Mouse (Mus musculus) 3134 (cell line): ENCODE data around the gene Ppm1h.

ENCODE experiments used
- DNase-seq: peaks from one replicate; pipeline ENCODE4 v3.0.0-alpha.2; 2011; ENCODE audit warnings: low spot score; ENCODE audit not compliant: insufficient read length; ENCODE audit errors: extremely low read depth

Gene Ppm1h

DNA sequence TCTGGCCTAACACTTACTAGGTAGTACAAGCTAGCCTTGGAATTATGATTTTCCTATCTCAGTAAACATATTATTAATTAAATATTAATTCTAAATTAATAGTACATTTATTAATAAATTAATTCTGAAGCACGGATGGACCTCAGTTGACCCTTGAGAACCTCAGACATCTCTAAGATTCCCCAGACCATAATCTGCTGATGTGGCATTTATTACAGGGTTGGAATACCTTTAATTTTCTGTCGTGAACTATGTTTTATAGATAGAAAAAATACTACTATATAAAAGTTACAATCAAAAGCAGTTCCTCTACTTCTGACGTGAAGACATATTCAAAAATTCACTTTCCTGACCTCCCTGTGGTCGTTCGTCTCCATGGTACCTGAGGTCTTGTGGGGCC, 19.8 kb downstream of the Ppm1h start:
- no peak for DNase-seq

- DNase-seq, result no peak
These were observed 26.3 kb downstream of the Ppm1h start for GRCm38 (mm10) chr10:122704901-122705300.

- DNase-seq, result no peak
These were observed 26.9 kb downstream of the Ppm1h start for GRCm38 (mm10) chr10:122705457-122705856.

DNA sequence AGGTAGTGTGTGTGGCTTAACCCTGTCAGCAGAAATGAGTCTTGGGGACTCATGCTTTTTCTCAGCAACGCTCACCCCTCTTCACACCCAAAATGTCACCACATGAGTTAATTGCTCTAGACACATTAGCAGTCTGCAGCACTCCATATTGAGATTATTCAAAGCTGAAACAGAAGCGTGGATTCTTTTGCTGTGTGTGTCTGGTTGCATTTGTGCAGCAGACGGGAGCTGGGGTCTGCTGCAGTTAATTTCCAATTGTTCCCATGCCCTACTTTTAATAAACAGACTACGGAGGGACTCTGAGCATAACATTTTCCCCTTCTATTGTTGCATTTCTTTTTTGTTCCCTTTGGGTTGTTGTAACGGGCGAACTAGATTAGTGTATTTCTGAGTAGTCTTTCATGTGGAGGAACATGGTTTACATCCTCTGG, 32.8 kb downstream of the Ppm1h start:
- DNase-seq, result no peak

DNA sequence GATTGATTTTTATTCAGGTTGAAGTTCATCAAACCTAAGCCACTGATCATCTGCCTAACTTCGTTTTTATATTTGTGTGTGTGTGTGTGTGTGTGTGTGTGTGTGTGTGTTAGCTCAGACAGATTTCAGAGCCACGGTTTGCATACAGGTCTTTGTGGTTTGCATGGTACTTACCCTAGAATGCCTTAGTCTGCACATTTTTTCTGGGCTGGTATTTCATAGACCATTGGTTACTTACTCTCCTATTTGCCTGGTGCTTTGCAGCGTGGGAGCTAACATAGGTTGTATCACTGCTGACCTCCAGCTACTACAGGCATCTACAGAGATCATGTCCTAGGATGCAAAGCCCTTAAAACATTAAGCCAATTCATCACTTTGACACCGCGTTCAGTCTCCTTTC, 33.7 kb downstream of the Ppm1h start:
- DNase-seq, result no peak

- DNase-seq, result no peak
These were observed 37.3 kb downstream of the Ppm1h start for GRCm38 (mm10) chr10:122715856-122716255.

DNA sequence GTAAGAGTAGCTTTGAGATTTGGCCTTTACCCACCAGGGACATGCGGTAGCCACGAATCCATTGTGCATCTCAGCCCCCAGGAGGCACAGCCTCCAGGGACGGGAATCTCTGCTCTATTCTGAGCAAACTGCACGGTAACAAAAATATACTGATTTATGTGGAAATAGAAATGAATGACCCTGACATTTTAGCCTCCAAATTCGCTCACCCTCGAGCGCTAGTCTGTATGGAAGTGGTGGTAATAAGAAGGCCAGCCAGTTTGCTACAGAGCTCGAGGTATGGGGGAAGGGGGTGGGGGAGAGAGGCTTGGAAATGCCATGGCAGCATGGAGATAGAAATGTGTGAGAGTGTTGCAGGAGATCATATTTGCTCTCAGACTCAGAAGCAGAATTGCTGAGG, 37.7 kb downstream of the Ppm1h start:
- DNase-seq, result no peak

GRCm38 (mm10) chr10:122716739-122717474, 38.3 kb downstream of the Ppm1h start:
- no peak for DNase-seq

DNA sequence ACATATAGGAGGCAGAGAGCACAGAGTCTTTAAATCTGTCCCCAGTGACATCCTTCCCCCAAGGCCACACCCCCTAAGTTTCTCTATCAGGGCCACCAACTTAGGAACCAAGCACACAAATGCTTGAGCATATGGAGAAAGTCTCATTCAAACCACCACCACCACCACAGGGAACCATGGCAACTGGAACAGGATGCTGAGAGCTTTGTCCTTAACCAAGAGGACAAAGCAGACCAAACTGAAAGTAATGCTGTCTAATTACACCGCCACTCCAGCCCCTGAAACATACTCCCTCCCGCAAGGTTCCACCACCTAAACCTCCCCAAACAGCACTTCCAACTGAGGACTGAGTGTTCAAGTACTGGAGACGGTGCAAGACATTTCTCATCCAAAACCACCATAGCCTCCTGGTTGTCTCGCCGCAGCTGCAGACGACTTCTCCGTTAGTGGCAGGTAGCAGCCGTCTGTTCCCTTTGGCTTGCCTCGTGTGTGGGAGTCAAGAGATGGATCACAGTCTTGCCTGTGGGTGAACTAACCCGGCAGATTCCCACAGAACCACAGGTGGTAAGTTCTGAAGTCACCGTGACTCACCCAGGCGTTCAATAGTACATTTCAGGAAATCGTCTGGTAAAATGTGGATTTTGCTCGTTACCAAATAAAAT, 39.3 kb downstream of the Ppm1h start:
- no peak for DNase-seq

- DNase-seq, result no peak
These were observed 40.4 kb downstream of the Ppm1h start for GRCm38 (mm10) chr10:122718951-122719350.

GRCm38 (mm10) chr10:122722111-122722510, 43.5 kb downstream of the Ppm1h start:
- no peak for DNase-seq

DNA sequence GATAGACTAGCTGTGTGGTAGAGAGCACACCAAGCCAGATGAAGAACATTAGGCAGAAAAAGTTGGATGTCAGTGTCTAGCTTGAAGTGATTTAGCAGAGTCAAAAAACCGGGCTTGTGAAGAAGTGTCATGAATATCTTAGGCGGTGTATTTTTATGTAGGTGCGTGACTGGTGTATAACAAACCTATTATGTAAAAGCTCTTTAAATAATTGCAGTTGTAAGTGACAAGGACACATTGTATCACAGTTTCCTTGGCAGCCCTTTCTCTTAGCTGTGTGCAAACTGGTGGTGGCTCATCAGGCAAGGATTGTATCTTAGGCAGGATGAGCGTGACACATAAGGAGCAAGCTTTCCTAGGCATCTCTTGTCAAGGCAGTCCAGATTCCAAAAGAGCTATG, 46.1 kb downstream of the Ppm1h start:
- no peak for DNase-seq

DNA sequence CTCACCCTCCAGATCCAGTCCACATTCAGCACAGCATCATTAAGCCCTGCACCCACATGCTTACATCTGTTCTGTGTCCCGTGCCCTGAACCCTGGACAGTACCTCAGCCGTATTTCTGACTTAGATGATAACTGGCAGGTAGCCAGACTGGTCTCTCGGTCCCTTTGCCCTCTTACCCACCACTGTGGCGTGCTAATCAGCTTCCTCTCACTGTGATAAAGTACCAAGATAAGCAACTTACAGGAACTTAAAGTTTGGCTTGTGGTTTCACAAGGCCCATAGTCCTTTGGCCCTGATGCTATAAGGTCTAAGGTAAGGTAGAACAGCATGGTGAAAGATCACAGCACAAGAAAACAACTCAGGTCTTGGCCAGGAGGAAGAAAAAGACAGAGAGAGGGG, 48.7 kb downstream of the Ppm1h start:
- no peak for DNase-seq

DNA sequence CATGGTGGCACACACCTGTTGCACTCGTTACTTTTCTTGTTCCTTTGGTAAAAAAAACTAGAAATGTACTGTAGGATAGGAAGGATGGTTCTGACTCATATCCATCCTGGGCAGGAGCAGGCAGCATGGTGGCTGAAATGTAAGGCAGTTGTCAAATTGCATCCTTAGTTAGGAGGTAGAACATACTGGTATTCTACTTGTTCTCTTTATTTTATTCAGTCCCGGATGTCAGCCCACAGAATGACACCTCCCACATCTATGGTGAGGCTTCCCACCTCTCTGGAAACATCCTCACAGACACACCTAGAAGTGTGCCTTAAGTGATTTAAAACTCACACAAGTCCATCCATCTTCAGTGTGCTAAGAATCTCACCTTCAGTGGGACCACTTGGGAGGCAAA, 49.6 kb downstream of the Ppm1h start:
- DNase-seq, result no peak

- no peak for DNase-seq
These were observed 53.6 kb downstream of the Ppm1h start for GRCm38 (mm10) chr10:122732146-122732545.

GRCm38 (mm10) chr10:122734521-122734920, 56.0 kb downstream of the Ppm1h start:
- no peak for DNase-seq

- DNase-seq, result no peak
These were observed 56.8 kb downstream of the Ppm1h start for GRCm38 (mm10) chr10:122735284-122735784.

DNA sequence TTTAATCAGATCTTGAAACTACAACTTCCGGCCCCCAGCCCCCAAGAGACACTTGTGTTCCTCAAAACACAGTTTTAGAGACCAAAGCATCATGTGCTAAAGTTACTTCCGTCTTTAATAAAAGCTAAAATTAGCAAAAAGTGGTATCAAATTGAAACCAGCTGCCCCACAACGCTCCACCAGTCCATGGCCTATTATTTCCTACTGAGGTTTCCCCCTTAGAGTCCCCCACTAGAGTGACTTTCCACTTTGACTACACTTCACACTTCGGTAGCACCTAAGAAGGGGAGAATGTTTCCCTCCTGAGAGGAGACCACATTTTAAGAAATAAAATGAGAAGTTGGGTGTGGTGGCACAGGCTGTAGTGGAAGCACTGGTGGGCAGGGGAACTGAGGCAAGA, 58.3 kb downstream of the Ppm1h start:
- no peak for DNase-seq

DNA sequence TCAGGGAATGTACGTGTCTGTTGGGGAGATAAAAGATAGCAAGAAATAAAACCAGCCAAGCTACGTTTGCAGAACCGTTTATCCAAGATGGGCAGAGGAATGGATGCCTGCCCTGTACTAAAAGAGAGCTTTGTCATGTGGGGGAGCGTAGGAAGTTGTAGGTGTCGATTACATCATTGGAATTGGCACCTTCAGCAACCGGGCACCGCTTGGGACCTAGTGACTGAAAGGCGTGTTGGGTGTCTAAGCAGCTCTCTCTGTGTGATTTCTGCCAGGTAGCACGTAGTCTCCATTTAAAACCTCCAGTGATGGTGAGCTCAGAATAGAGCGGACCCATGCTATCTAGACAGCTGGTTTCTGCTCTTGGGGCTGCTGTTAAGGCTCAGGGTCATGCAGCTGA, 60.0 kb downstream of the Ppm1h start:
- DNase-seq, result no peak

GRCm38 (mm10) chr10:122739037-122739436, 60.5 kb downstream of the Ppm1h start:
- no peak for DNase-seq

- no peak for DNase-seq
These were observed 61.6 kb downstream of the Ppm1h start for GRCm38 (mm10) chr10:122740117-122740516.

DNA sequence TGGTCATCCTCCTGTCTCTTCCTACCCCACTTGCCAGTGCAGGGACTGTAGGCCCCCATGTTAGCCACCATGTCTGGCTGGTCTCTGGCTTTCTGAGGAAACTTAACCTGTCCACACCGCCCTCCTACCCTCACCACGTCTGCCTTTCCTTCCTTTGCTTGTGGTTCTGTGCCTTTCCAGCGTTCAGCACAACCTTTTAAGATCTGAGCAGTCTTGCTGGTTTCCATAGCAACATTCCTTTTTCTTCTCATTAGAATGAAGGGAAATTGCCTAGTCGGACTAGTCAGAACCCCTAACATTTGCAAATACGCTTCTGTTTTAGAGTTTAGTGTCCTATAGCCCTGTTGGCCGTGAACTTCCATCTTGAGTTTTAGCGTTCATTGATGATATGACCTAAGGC, 62.6 kb downstream of the Ppm1h start:
- DNase-seq, result no peak
